Mouse (Mus musculus) Muller cell, postnatal 12 days (primary cell): ENCODE data around the gene Rag2.

Source experiments
- DNase-seq: peaks from one replicate; pipeline ENCODE4 v3.0.0-alpha.2; 2015; ENCODE audit errors: inconsistent ontology term

Gene Rag2

GRCm38 (mm10) chr2:101624526-101624925, at the start of gene Rag2:
Gene Rag2 (plus strand): TSS chr2:101624718.
- DNase-seq = no peak

- no peak for DNase-seq
Measured at GRCm38 (mm10) chr2:101577243-101577642, 47.3 kb upstream of the Rag2 start.

- DNase-seq = peak; percentile 59
Measured at GRCm38 (mm10) chr2:101580027-101580426, 44.5 kb upstream of the Rag2 start.

GRCm38 (mm10) chr2:101580428-101580827, 44.1 kb upstream of the Rag2 start:
- DNase-seq = peak; percentile 91

GRCm38 (mm10) chr2:101580977-101581376, 43.5 kb upstream of the Rag2 start:
- DNase-seq = no peak

GRCm38 (mm10) chr2:101581418-101581817, 43.1 kb upstream of the Rag2 start:
- no peak for DNase-seq

- DNase-seq = no peak
Measured at GRCm38 (mm10) chr2:101591356-101591755, 33.2 kb upstream of the Rag2 start.

GRCm38 (mm10) chr2:101592023-101592841, 32.3 kb upstream of the Rag2 start:
- DNase-seq = peak; percentile 91

- no peak for DNase-seq
Measured at GRCm38 (mm10) chr2:101592886-101593285, 31.6 kb upstream of the Rag2 start.

GRCm38 (mm10) chr2:101594681-101595080, 29.8 kb upstream of the Rag2 start:
- no peak for DNase-seq

- DNase-seq = no peak
Measured at GRCm38 (mm10) chr2:101597186-101597585, 27.3 kb upstream of the Rag2 start.

- peak; percentile 83 for DNase-seq
Measured at GRCm38 (mm10) chr2:101598190-101599181, 26.0 kb upstream of the Rag2 start.

- DNase-seq = peak; percentile 54
Measured at GRCm38 (mm10) chr2:101600703-101601102, 23.8 kb upstream of the Rag2 start.

- no peak for DNase-seq
Measured at GRCm38 (mm10) chr2:101603099-101603498, 21.4 kb upstream of the Rag2 start.

- peak; percentile 70 for DNase-seq
Measured at GRCm38 (mm10) chr2:101608232-101608894, 16.2 kb upstream of the Rag2 start.

- no peak for DNase-seq
Measured at GRCm38 (mm10) chr2:101610861-101611260, 13.7 kb upstream of the Rag2 start.

GRCm38 (mm10) chr2:101615464-101616305, 8.8 kb upstream of the Rag2 start:
- DNase-seq = peak; percentile 68

- no peak for DNase-seq
Measured at GRCm38 (mm10) chr2:101618373-101618772, 6.1 kb upstream of the Rag2 start.

GRCm38 (mm10) chr2:101620899-101621298, 3.6 kb upstream of the Rag2 start:
- no peak for DNase-seq

- DNase-seq = no peak
Measured at GRCm38 (mm10) chr2:101621611-101622010, 2.9 kb upstream of the Rag2 start.

- no peak for DNase-seq
Measured at GRCm38 (mm10) chr2:101623042-101623441, 1.5 kb upstream of the Rag2 start.
